Mouse (Mus musculus) adipocyte (in vitro differentiated cells): ENCODE data around the gene Tmem203.
"Not testable (repeated sequence)": the region's sequence is repeated elsewhere in the genome, so short reads cannot be mapped to it uniquely, and the experiment has no call there.

Experiments
- DNase-seq: peaks from one replicate; pipeline ENCODE4 v3.0.0-alpha.2; 2016; ENCODE audit warnings: low spot score

Gene Tmem203

GRCm38 (mm10) chr2:25234050-25234449 lies 21.2 kb upstream of the Tmem203 start, which contains the start of gene Slc34a3:
TSS of gene Slc34a3 (minus strand) at chr2:25234364.
- no peak for DNase-seq

- DNase-seq = no peak
These were observed 20.6 kb upstream of the Tmem203 start for GRCm38 (mm10) chr2:25234551-25235220.

GRCm38 (mm10) chr2:25236614-25237013 lies 18.6 kb upstream of the Tmem203 start, which contains the start of gene Rnf224:
TSS of gene Rnf224 (minus strand) at chr2:25236787.
- DNase-seq = no peak

- no peak for DNase-seq
These were observed 17.7 kb upstream of the Tmem203 start for GRCm38 (mm10) chr2:25237522-25237921.

- no peak for DNase-seq
These were observed 17.1 kb upstream of the Tmem203 start for GRCm38 (mm10) chr2:25238106-25238505.

- no peak for DNase-seq
These were observed 15.5 kb upstream of the Tmem203 start for GRCm38 (mm10) chr2:25239766-25240165.

GRCm38 (mm10) chr2:25240310-25240709 lies 14.9 kb upstream of the Tmem203 start:
- no peak for DNase-seq

- no peak for DNase-seq
These were observed 14.4 kb upstream of the Tmem203 start for GRCm38 (mm10) chr2:25240723-25241437.

GRCm38 (mm10) chr2:25241438-25241775 lies 13.8 kb upstream of the Tmem203 start:
- no peak for DNase-seq

- no peak for DNase-seq
These were observed 13.1 kb upstream of the Tmem203 start, which contains the start of the genes Rnf208 and Cysrt1 for GRCm38 (mm10) chr2:25242101-25242506. TSS of gene Rnf208 (plus strand) at chr2:25242255. TSS of gene Cysrt1 (minus strand) at chr2:25242452.

- no peak for DNase-seq
These were observed 11.9 kb upstream of the Tmem203 start for GRCm38 (mm10) chr2:25243342-25243741.

GRCm38 (mm10) chr2:25244144-25244543 lies 11.1 kb upstream of the Tmem203 start:
- no peak for DNase-seq

- no peak for DNase-seq
These were observed 8.8 kb upstream of the Tmem203 start, which contains the start of gene AL732309.1 for GRCm38 (mm10) chr2:25246183-25247072. TSS of gene AL732309.1 (minus strand) at chr2:25246863.

GRCm38 (mm10) chr2:25252331-25252730 lies 2.9 kb upstream of the Tmem203 start:
- no peak for DNase-seq

- DNase-seq = peak; percentile 63
These were observed 1.3 kb downstream of the Tmem203 start for GRCm38 (mm10) chr2:25256443-25257109.

- DNase-seq = not testable (repeated sequence)
These were observed 2.0 kb downstream of the Tmem203 start for GRCm38 (mm10) chr2:25257250-25257649.

- no peak for DNase-seq
These were observed 3.6 kb downstream of the Tmem203 start for GRCm38 (mm10) chr2:25258887-25259286.

- DNase-seq = no peak
These were observed 6.6 kb downstream of the Tmem203 start for GRCm38 (mm10) chr2:25261870-25262269.

GRCm38 (mm10) chr2:25262291-25262767 lies 7.1 kb downstream of the Tmem203 start, which contains the start of gene Tprn:
TSS of gene Tprn (plus strand) at chr2:25262618.
- peak; percentile 95 for DNase-seq

- DNase-seq = no peak
These were observed 7.8 kb downstream of the Tmem203 start for GRCm38 (mm10) chr2:25262795-25263622.
